Mouse (Mus musculus) hindbrain, embryonic 11.5 days (tissue): ENCODE measurements at regions not wholly inside any gene's neighbourhood (a gene's known extent, or its start where the extent isn't known, plus 50 kb on each side); places are given as distances from the start of the nearest gene placed in this dataset.
"Not testable (repeated sequence)": the region's sequence is repeated elsewhere in the genome, so short reads cannot be mapped to it uniquely, and the experiment has no call there.

Source experiments
- ATAC-seq: fragments of 200-750 bp; cut with Nextera tagmentation; 2 replicates; pipeline ENCODE4 v1.8.0; 2017; ENCODE audit warnings: mild to moderate bottlenecking, moderate TSS enrichment, moderate library complexity; ENCODE audit not compliant: low FRiP score
- DNase-seq: peaks from one replicate; pipeline ENCODE4 v3.0.0-alpha.2; 2015; ENCODE audit warnings: low spot score
- H3K27ac ChIP-seq: fragments of 300-500 bp; sonication (generic); 2 replicates; pipeline ENCODE4 v1.5.1; 2014; ENCODE audit warnings: mild to moderate bottlenecking, low read depth, low read length
- H3K27me3 ChIP-seq: fragments of 300-500 bp; sonication (generic); 2 replicates; pipeline ENCODE4 v1.6.1; 2014; ENCODE audit warnings: mild to moderate bottlenecking, low read length, moderate library complexity, mixed read lengths; ENCODE audit not compliant: control insufficient read depth, insufficient read depth
- H3K36me3 ChIP-seq: fragments of 300-500 bp; sonication (generic); 2 replicates; pipeline ENCODE4 v1.6.1; 2014; ENCODE audit warnings: mild to moderate bottlenecking, low read length, moderate library complexity, mixed read lengths; ENCODE audit not compliant: control insufficient read depth, insufficient read depth
- H3K4me1 ChIP-seq: fragments of 300-500 bp; sonication (generic); replicated peaks from 2 replicates; pipeline ENCODE4 v1.6.1; 2014; ENCODE audit warnings: low read length, mixed read lengths; ENCODE audit not compliant: control insufficient read depth, insufficient read depth
- H3K4me2 ChIP-seq: fragments of 300-500 bp; sonication (generic); replicated peaks from 2 replicates; pipeline ENCODE4 v1.6.1; 2014; ENCODE audit warnings: mild to moderate bottlenecking, low read depth, low read length
- H3K4me3 ChIP-seq: fragments of 300-500 bp; sonication (generic); 2 replicates; pipeline ENCODE4 v1.5.1; 2014; ENCODE audit warnings: low read depth, low read length
- H3K9ac ChIP-seq: fragments of 300-500 bp; sonication (generic); 2 replicates; pipeline ENCODE4 v1.6.1; 2014; ENCODE audit warnings: low read depth, low read length
- H3K9me3 ChIP-seq: fragments of 300-500 bp; sonication (generic); 2 replicates; pipeline ENCODE4 v1.6.1; 2016; ENCODE audit warnings: low read length; ENCODE audit not compliant: control insufficient read depth
- WGBS: fragments of 180-500 bp; shearing (Covaris S2); extraction: QIAGEN DNeasy Blood & Tissue Kit; methylation state at CpG from one replicate; pipeline ENCODE4 v1.1.7; 2014; 5-methylcytosine and 5-hydroxymethylcytosine counted together

DNA sequence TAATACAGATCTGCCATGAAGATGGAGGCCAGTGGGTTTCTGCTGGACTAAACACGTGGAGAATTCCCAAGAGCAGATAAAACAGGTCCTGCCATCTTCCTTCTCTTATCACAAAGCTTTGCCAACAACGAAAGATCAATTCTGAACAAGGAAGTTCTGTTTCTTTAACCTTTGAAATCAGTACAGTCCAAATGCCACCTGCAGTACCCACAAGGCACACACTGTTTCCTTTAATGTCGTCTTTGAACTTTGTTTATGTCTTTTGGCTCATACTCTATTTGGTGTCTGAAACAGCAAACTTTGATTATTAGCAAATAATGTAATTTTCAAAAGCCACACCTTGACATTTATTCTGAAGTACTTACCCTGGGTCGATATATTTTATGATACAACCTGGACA lies 536.5 kb downstream of the Bckdhb start:
- 75% methylated on average over 4 of the region's 4 CpGs for WGBS
- no peak overlapping the region for H3K27ac ChIP-seq
- DNase-seq: no peak
- H3K27me3 ChIP-seq: no peaks in the 10 kb centered on the region
- H3K4me1 ChIP-seq: no peaks in the 10 kb centered on the region
- no peak overlapping the region for H3K4me3 ChIP-seq
- no peaks in the 10 kb centered on the region for H3K36me3 ChIP-seq
- H3K9ac ChIP-seq: no peak overlapping the region
- no peaks in the 10 kb centered on the region for H3K9me3 ChIP-seq
- ATAC-seq: no peak
- no peak overlapping the region for H3K4me2 ChIP-seq

DNA sequence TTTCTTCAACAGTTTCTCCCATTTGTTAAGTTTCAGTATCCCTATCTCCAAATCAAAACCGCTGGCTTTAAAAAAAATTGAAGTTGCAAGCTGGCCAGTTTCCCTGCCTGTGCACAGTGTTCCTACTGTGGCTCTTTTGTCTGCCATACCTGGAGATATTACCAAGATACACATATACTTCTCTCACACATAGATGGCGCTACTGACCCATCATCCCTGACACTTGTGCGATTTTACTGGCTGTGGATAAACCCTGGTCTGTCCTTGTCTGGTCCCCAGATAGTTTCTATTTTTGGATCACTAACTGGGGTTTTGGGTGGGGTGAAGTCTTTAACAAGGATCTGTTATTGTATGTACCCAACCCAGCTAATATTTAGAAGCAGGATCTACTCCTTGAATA lies 541.8 kb downstream of the Bckdhb start:
- H3K4me1 ChIP-seq: no peaks in the 10 kb centered on the region
- DNase-seq (peak; percentile 44), ATAC-seq (no peak; the same call in 1 of the 2 replicates)
- H3K36me3 ChIP-seq: no peaks in the 10 kb centered on the region
- no peaks in the 10 kb centered on the region for H3K27me3 ChIP-seq
- no peaks in the 10 kb centered on the region for H3K9me3 ChIP-seq
- 10% methylated on average over 3 of the region's 3 CpGs for WGBS
- no peak overlapping the region for H3K4me3 ChIP-seq
- H3K9ac ChIP-seq: no peak overlapping the region
- H3K27ac ChIP-seq: no peak overlapping the region
- no peak overlapping the region for H3K4me2 ChIP-seq

DNA sequence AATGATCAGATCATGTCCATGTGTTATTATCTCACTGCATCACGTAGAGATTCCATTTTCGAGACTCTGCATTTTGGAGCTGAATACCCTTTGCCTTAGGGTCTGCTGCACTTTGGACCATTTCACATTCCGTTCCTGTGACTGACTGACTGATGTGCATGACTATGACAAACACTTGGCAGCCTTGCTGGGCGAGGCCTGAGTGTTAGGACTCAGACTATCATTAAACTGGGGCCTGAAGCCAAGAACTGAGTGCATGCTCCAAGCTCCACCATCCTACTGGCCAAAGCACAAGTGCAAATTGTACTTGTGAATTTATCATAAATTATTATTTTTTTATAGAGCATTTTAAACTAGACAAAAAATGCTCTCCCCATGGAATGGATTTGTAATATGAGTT lies 547.8 kb downstream of the Bckdhb start:
- Histone ChIP-seq H3K9ac (no peak overlapping the region), H3K4me3 (no peak overlapping the region), H3K4me1 (no peaks in the 10 kb centered on the region), H3K27ac (no peak overlapping the region), H3K36me3 (no peaks in the 10 kb centered on the region), H3K9me3 (no peaks in the 10 kb centered on the region), H3K27me3 (no peaks in the 10 kb centered on the region), H3K4me2 (no peak overlapping the region)
- DNase-seq (no peak), ATAC-seq (no peak)
- 88% methylated on average over 4 of the region's 4 CpGs for WGBS

DNA sequence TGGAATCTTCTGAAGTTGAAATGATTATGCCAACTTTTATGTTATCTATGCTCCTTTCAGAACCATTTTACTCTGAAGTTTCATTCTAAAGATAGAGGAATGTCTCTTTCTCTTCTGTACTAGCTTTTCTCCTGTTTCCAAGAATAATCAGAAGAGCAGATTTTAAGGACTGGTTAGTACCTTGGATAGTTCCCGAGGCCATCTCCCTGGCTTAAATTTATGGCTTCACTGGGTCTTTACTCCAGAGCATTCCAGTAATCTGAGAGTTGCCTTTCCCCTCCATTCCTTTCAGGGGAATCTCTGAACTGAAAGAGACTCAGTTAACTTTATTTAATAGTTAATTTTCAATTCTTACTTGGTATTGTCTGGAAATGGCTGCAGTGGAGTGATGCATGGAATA lies 551.0 kb downstream of the Bckdhb start:
- ATAC-seq (no peak), DNase-seq (no peak)
- 68% methylated on average over 1 of the region's 1 CpGs for WGBS
- Histone ChIP-seq H3K9me3 (no peaks in the 10 kb centered on the region), H3K36me3 (no peaks in the 10 kb centered on the region), H3K9ac (no peak overlapping the region), H3K27me3 (no peaks in the 10 kb centered on the region), H3K4me3 (no peak overlapping the region), H3K4me1 (no peaks in the 10 kb centered on the region), H3K27ac (no peak overlapping the region), H3K4me2 (no peak overlapping the region)

DNA sequence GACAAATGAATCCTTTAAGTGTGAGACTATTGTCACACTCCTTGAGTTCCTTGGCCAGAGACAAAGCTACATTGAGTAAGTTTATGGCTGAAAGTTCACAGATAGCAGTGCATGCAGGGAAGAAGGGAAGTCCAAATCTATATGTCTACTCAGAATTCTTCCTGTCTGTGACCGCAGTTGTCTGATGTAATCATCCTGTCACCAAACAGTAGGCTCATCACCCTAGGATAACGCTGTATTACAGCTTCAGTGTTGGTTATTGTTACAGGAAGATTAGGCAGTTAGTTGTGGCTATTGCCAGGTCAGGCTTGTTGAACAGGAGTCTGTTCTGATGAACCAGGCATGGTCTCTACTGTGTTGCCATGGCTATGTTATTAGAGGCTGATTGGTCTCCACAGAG lies 574.6 kb downstream of the Bckdhb start:
- Histone ChIP-seq H3K27ac (no peak overlapping the region), H3K4me2 (no peak overlapping the region), H3K4me1 (no peaks in the 10 kb centered on the region), H3K27me3 (no peaks in the 10 kb centered on the region), H3K9me3 (no peaks in the 10 kb centered on the region), H3K9ac (no peak overlapping the region), H3K36me3 (no peaks in the 10 kb centered on the region), H3K4me3 (no peak overlapping the region)
- WGBS: 90% methylated on average over 2 of the region's 2 CpGs
- DNase-seq: no peak
- ATAC-seq: no peak

DNA sequence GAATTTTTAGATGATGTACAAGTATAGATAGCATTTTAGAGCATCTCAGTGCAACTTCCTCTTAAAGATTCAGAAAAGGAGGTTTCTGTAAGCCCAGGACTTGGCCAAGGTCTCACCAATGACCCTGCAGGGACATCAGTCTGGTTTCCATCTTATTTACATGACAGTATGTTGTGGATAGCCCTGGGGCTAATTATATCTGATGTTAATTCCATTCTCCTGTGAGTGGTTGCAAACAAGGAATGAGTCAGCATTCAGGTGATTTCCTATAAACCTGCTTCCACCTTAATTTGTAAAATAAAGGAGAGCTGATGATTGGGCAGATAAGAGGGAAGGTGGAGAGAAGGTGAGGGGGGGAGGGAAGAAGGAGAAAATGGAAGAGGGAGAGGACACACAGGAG lies 578.0 kb downstream of the Bckdhb start:
- not testable (repeated sequence) for H3K27me3 ChIP-seq, DNase-seq, H3K36me3 ChIP-seq, H3K9me3 ChIP-seq, H3K4me3 ChIP-seq, ATAC-seq, H3K9ac ChIP-seq, H3K4me2 ChIP-seq, H3K4me1 ChIP-seq, H3K27ac ChIP-seq

DNA sequence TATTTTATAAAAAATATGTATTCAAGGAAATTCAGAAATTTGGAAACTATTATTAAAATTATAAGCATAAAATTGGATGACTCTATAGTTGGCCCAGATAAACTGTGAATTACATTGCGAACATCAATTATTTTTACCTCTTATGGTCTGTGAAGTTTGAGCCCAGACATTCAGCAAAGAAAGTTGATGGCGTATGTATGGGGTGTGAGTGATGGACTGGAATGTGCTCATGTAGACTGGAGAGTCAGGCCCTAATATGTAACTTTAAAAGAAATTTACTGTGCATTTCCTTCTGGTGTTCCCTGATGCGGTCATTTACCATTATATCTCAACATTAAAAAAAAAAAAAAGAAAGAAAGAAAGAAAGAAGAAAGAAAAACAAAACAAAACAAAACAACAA lies 592.1 kb downstream of the Bckdhb start:
- H3K4me2 ChIP-seq: no peak overlapping the region
- DNase-seq (no peak), ATAC-seq (no peak)
- no peaks in the 10 kb centered on the region for H3K4me1 ChIP-seq
- H3K27me3 ChIP-seq: no peaks in the 10 kb centered on the region
- no peaks in the 10 kb centered on the region for H3K36me3 ChIP-seq
- 94% methylated on average over 3 of the region's 3 CpGs for WGBS
- no peak overlapping the region for H3K9ac ChIP-seq
- H3K27ac ChIP-seq: no peak overlapping the region
- H3K9me3 ChIP-seq: no peaks in the 10 kb centered on the region
- H3K4me3 ChIP-seq: no peak overlapping the region

DNA sequence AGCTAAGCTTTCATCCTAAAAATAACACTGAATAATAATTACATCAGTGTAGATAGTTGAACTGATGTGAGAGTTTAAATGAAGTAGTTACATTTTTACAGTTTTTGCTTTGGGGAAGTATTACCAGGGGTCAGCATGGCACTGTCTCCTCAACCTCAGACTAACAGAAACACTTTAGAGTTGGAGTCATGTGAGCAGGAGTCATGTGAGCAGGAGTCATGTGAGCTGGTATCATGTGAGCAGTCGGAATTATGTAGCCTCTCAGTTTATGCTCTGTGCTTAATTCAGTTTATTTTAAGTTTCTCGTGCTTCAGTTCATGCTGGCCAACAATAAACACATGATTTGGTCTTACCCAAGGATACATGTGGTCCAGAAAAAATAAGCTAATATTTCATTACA lies 620.5 kb downstream of the Bckdhb start:
- no peak overlapping the region for H3K4me2 ChIP-seq
- H3K9me3 ChIP-seq: no peaks in the 10 kb centered on the region
- ATAC-seq: no peak
- no peak for DNase-seq
- no peak overlapping the region for H3K4me3 ChIP-seq
- no peaks in the 10 kb centered on the region for H3K27me3 ChIP-seq
- H3K9ac ChIP-seq: no peak overlapping the region
- H3K4me1 ChIP-seq: no peaks in the 10 kb centered on the region
- WGBS: 91% methylated on average over 2 of the region's 2 CpGs
- no peak overlapping the region for H3K27ac ChIP-seq
- no peaks in the 10 kb centered on the region for H3K36me3 ChIP-seq

DNA sequence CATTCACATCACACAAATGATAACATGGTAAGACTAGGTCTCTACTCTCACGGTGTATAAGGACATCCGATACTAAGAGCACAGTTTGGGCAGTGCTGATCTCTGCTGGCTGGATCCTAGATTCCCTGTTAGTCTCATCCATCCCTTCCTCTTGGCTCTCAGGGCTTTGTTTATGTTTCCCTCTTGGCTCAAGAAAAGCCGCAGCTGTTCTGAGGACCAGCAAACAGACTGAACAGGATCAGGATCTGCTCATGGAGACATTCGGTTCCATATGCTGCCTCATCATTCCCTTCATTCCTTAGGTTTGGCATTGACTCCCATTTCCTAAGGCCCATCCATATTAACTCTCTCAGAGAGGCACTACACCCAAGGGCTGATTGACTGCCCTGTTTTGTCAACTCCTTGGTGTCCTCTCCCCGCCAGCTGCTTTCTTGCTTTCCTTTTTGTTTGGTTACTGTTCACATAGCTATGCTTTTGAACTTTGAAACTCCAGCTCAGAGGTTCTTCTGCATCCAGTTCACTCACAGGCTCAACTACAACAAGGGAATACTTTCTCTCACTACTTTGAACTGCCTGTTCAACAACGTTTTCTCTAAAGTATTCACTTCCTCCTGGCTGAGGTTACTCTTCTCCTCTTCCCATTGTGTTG lies 623.2 kb downstream of the Bckdhb start:
- ATAC-seq: no peak
- DNase-seq: no peak
- Histone ChIP-seq H3K9ac (no peak overlapping the region), H3K9me3 (no peaks in the 10 kb centered on the region), H3K4me2 (no peak overlapping the region), H3K36me3 (no peaks in the 10 kb centered on the region), H3K4me1 (no peaks in the 10 kb centered on the region), H3K27me3 (no peaks in the 10 kb centered on the region), H3K4me3 (no peak overlapping the region), H3K27ac (no peak overlapping the region)
- WGBS: 73% methylated on average over 6 of the region's 6 CpGs
